Mouse (Mus musculus) B cell, adult 67 days (primary cell): ENCODE data around the gene 1700069L16Rik. TPM values are rescaled to one million over a fixed set of nuclear protein-coding genes. Genes with fewer than 3 reads are reported as not detected.

Source experiments
- total RNA-seq, 2 experiments: library from RNA; stranded (reverse); gene quantifications; 4 replicates each; pipeline ENCODE4 v1.2.4; 2023

Gene 1700069L16Rik
- not detected for total RNA-seq

GRCm38 (mm10) chr5:113724446-113724845 lies at the start of gene 1700069L16Rik:
Gene 1700069L16Rik (minus strand): TSS chr5:113724772.

GRCm38 (mm10) chr5:113772450-113772895 lies 47.9 kb upstream of the 1700069L16Rik start, which contains the start of the genes Sart3 and Iscu:
Gene Sart3 (minus strand): TSS chr5:113772510.
Gene Iscu (plus strand): TSS chr5:113772748.

GRCm38 (mm10) chr5:113735345-113736112 lies 11.0 kb upstream of the 1700069L16Rik start, which contains the start of gene Ficd:
Gene Ficd (plus strand): TSS chr5:113735803.

GRCm38 (mm10) chr5:113650035-113650865 lies 74.3 kb downstream of the 1700069L16Rik start, which contains the start of gene Cmklr1:
Gene Cmklr1 (minus strand): TSS chr5:113650426.

Other genes with a start within 250 kb of the 1700069L16Rik start
- gene Wscd2, start 234.4 kb downstream of the 1700069L16Rik start, total RNA-seq = under 1 TPM; 0.21 to 0.38 TPM
- gene Cmklr1, start 74.3 kb downstream of the 1700069L16Rik start, total RNA-seq = under 1 TPM; 0.71 to 0.81 TPM
- 1 to 10 TPM; 6.1 to 9.5 TPM for gene Ficd, start 11.0 kb upstream of the 1700069L16Rik start, total RNA-seq
- gene Sart3, start 47.7 kb upstream of the 1700069L16Rik start, total RNA-seq = 10 to 100 TPM; 74.5 to 82.6 TPM
- 10 to 100 TPM; 60.0 to 61.4 TPM for gene Iscu, start 48.0 kb upstream of the 1700069L16Rik start, total RNA-seq
- gene Tmem119, start 75.7 kb upstream of the 1700069L16Rik start, total RNA-seq = not detected
- 10 to 100 TPM; 50.5 to 59.7 TPM for gene Selplg, start 107.9 kb upstream of the 1700069L16Rik start, total RNA-seq
- 10 to 100 TPM; 43.3 to 49.0 TPM for gene Coro1c, start 184.0 kb upstream of the 1700069L16Rik start, total RNA-seq